13 mouse cellular contexts compared by ENCODE assay signal in genomic region chr2:74153247-74153850, GRCm38 (mm10).
A peak's percentile ranks its signal among the peaks of the same experiment; 100 is the strongest.
DNase-seq lines count a peak whose midpoint lies in the region; ATAC-seq and TF ChIP-seq lines count a peak whose summit lies in the region.
"Had no signal": no experiment of that assay in that cellular context is flagged by ENCODE, and none has a peak within 500 bp of the region (broad histone marks: within the 10 kb centered on the region; RNA-seq: fewer than 3 reads in every experiment).

No protein-coding gene starts in this region.

- H3K4me1 ChIP-seq in CH12.LX (ENCODE audit: control insufficient read depth in 1 of 2, insufficient read depth in 2 of 2) = peaks cover 3 to 6% of the 10 kb centered on the region in 2 experiments; a peak in 3 of 4 replicates
- H3K4me1 ChIP-seq in forebrain, embryonic 15.5 days = peaks cover 29% of the 10 kb centered on the region
- H3K4me1 ChIP-seq in midbrain, embryonic 12.5 days = peaks cover 24% of the 10 kb centered on the region

- no peak for TF ChIP-seq EP300 in CH12.LX (IDR thresholded peaks at IDR 0.05; ENCODE audit: low read length)

- H3K79me2 ChIP-seq in CH12.LX (replicated peaks; ENCODE audit: control insufficient read depth, extremely low read depth, insufficient read depth, poor library complexity, severe bottlenecking) = no peaks in the 10 kb centered on the region

- no peak overlapping the region for H3K4me3 ChIP-seq in gastrocnemius, adult 2 months
- no peak overlapping the region for H3K4me3 ChIP-seq in CH12.LX (replicated peaks in 1 of 3; ENCODE audit: low read depth in 2 of 3, low read length in 2 of 3, poor library complexity in 1 of 3)
- H3K4me3 ChIP-seq in forebrain, embryonic 15.5 days = no peak overlapping the region
- H3K4me3 ChIP-seq in midbrain, embryonic 12.5 days = no peak overlapping the region

- no peaks in the 10 kb centered on the region for H3K9me3 ChIP-seq in CH12.LX (replicated peaks; ENCODE audit: low read length)
- H3K9me3 ChIP-seq in forebrain, embryonic 15.5 days = no peaks in the 10 kb centered on the region
- H3K9me3 ChIP-seq in midbrain, embryonic 12.5 days = no peaks in the 10 kb centered on the region
- H3K9me3 ChIP-seq: G1E had no signal

- no peaks in the 10 kb centered on the region for H3K36me3 ChIP-seq in CH12.LX (replicated peaks in 1 of 2; ENCODE audit: control insufficient read depth in 1 of 2, insufficient read depth in 1 of 2, low read length in 1 of 2)
- H3K36me3 ChIP-seq in forebrain, embryonic 15.5 days = no peaks in the 10 kb centered on the region
- no peaks in the 10 kb centered on the region for H3K36me3 ChIP-seq in midbrain, embryonic 12.5 days
- H3K36me3 ChIP-seq: G1E had no signal

- no peaks in the 10 kb centered on the region for H3K27me3 ChIP-seq in CH12.LX (replicated peaks)
- no peaks in the 10 kb centered on the region for H3K27me3 ChIP-seq in forebrain, embryonic 15.5 days
- H3K27me3 ChIP-seq in midbrain, embryonic 12.5 days = no peaks in the 10 kb centered on the region; the same call in 1 of the 2 replicates

- peak; percentile 7; the same call in 1 of the 2 replicates for ATAC-seq in forebrain, embryonic 15.5 days (replicated peaks)
- ATAC-seq in midbrain, embryonic 12.5 days (ENCODE audit: low FRiP score, low read depth) = peak; percentile 50

- no peak for TF ChIP-seq CTCF in gastrocnemius, adult 2 months (IDR thresholded peaks at IDR 0.05)
- TF ChIP-seq CTCF in CH12.LX (conservative IDR thresholded peaks at IDR 0.05 in 1 of 2, IDR thresholded peaks at IDR 0.05 in 1 of 2; ENCODE audit: low read depth in 2 of 2, low read length in 2 of 2) = no peak

- peak overlapping the region; percentile 40; the same call in 1 of the 2 replicates for H3K27ac ChIP-seq in gastrocnemius, adult 2 months
- H3K27ac ChIP-seq in CH12.LX (ENCODE audit: insufficient read depth, low read depth) = no peak overlapping the region
- H3K27ac ChIP-seq in forebrain, embryonic 15.5 days (replicated peaks) = peak overlapping the region; percentile 56
- peak overlapping the region; percentile 67 for H3K27ac ChIP-seq in midbrain, embryonic 12.5 days (replicated peaks)

- no peak for TF ChIP-seq RAD21 in CH12.LX (IDR thresholded peaks at IDR 0.05; ENCODE audit: low read depth, low read length)

- H3K4me2 ChIP-seq in CH12.LX (ENCODE audit: insufficient read depth, low read depth, poor library complexity, severe bottlenecking) = peak overlapping the region; percentile 22; the same call in 1 of the 2 replicates
- H3K4me2 ChIP-seq in forebrain, embryonic 15.5 days (replicated peaks) = peak overlapping the region; percentile 4
- peak overlapping the region; percentile 26 for H3K4me2 ChIP-seq in midbrain, embryonic 12.5 days (replicated peaks)

- TF ChIP-seq POLR2A in CH12.LX (IDR thresholded peaks at IDR 0.05; ENCODE audit: low read depth, low read length) = no peak

- WGBS in forebrain, embryonic 15.5 days = 19% methylated on average over 5 of the region's 5 CpGs
- 37% methylated on average over 5 of the region's 5 CpGs for WGBS in midbrain, embryonic 12.5 days

- dilution Hi-C loops in CH12.LX (cut with MboI; ENCODE audit: extremely low pct_ligation_motif_present, extremely low pct_unique_long_range_greater_than_20kb, low sequenced_read_pairs) = no loop called here

- intact Hi-C loops in gastrocnemius, adult 2 months (cut with DNase I) = no loop called here

- DNase-seq in gastrocnemius, adult 2 months = no peak
- no peak for DNase-seq in gastrocnemius, postnatal 10 days
- DNase-seq in CH12.LX (ENCODE audit: extremely low read depth) = no peak
- DNase-seq in cerebellum, postnatal 10 days = no peak
- DNase-seq in thymus, postnatal 25 days = no peak
- no peak for DNase-seq in gastrocnemius, adult 18-20 months (ENCODE audit: low spot score)
- DNase-seq: heart, postnatal 36 days; kidney, postnatal 25 days; right cerebral cortex, postnatal 25 days; thymus, postnatal 36 days had no signal

- in situ Hi-C loops in CH12.LX (cut with MboI; ENCODE audit: low pct_ligation_motif_present, low pct_unique_long_range_greater_than_20kb, low sequenced_read_pairs) = no loop called here

- no peak overlapping the region for H3K9ac ChIP-seq in CH12.LX (ENCODE audit: insufficient read depth, low read depth)
- no peak overlapping the region for H3K9ac ChIP-seq in forebrain, embryonic 15.5 days (replicated peaks)
- H3K9ac ChIP-seq in midbrain, embryonic 12.5 days (replicated peaks) = 0 out of 2 replicates have a peak overlapping the region, but pooled peaks have one; percentile 2

TF ChIP-seq in CH12.LX, 34 proteins besides CTCF, POLR2A, EP300 and RAD21:
- TF ChIP-seq KAT2A (IDR thresholded peaks at IDR 0.05; ENCODE audit: insufficient replicate concordance, low read length) = no peak
- TF ChIP-seq USF2 (conservative IDR thresholded peaks at IDR 0.05; ENCODE audit: low read depth, low read length) = no peak
- TF ChIP-seq MXI1 (IDR thresholded peaks at IDR 0.05; ENCODE audit: low read depth, low read length) = no peak
